In the genomic region with DNA sequence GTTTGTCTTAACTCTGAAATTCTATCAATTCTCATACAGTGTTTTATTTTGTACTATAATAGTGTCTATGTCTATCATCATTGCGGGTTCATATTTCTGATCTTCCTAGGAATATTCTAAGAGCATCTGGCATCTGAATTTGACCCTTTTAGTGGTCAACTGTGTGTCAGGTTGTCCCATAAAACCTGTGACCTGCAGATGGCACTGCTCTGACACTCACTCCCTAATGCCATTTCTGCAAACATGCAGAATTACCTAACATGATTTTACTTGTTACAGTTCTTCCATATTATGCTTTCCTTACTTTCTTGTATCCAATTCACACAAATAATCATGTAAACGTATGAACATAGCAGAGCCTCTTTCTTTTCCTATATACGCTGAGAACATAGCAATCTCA, we compare ENCODE assay signal across 18 mouse cellular contexts.
DNase-seq lines count a peak whose midpoint lies in the region; ATAC-seq and TF ChIP-seq lines count a peak whose summit lies in the region.
"Had no signal": no experiment of that assay in that cellular context is flagged by ENCODE, and none has a peak within 500 bp of the region (broad histone marks: within the 10 kb centered on the region; RNA-seq: fewer than 3 reads in every experiment).

No protein-coding gene starts in this region.

- no peak overlapping the region for H3K4me3 ChIP-seq in hindbrain, postnatal 0 days (ENCODE audit: low read length)
- H3K4me3 ChIP-seq in hindbrain, embryonic 16.5 days (ENCODE audit: low read length): no peak overlapping the region
- H3K4me3 ChIP-seq: forebrain, embryonic 15.5 days; limb, embryonic 12.5 days had no signal

- peak; percentile 48 for TF ChIP-seq CTCF in hindbrain, postnatal 0 days (IDR thresholded peaks at IDR 0.05; ENCODE audit: low read depth)

- H3K36me3 ChIP-seq in hindbrain, postnatal 0 days (ENCODE audit: insufficient read depth, low read length): peaks cover 6% of the 10 kb centered on the region; the same call in 1 of the 2 replicates
- H3K36me3 ChIP-seq in hindbrain, embryonic 16.5 days (ENCODE audit: control insufficient read depth, insufficient read depth, low read length): peaks cover 4% of the 10 kb centered on the region; the same call in 1 of the 2 replicates
- H3K36me3 ChIP-seq in splenic B cell, adult 2 months (ENCODE audit: control insufficient read depth, insufficient read depth, low read length, poor library complexity, severe bottlenecking): no peaks in the 10 kb centered on the region
- H3K36me3 ChIP-seq: limb, embryonic 12.5 days had no signal

- WGBS in hindbrain, postnatal 0 days: 89% methylated on average over 3 of the region's 3 CpGs
- 88% methylated on average over 3 of the region's 3 CpGs for WGBS in hindbrain, embryonic 16.5 days

- no peaks in the 10 kb centered on the region for H3K9me3 ChIP-seq in hindbrain, postnatal 0 days (ENCODE audit: low read length)
- H3K9me3 ChIP-seq in hindbrain, embryonic 16.5 days (ENCODE audit: control insufficient read depth, low read length): no peaks in the 10 kb centered on the region
- H3K9me3 ChIP-seq: forebrain, embryonic 15.5 days; limb, embryonic 12.5 days had no signal

- H3K9ac ChIP-seq in hindbrain, postnatal 0 days (replicated peaks; ENCODE audit: low read length): no peak overlapping the region
- no peak overlapping the region for H3K9ac ChIP-seq in hindbrain, embryonic 16.5 days (ENCODE audit: low read depth, low read length)
- H3K9ac ChIP-seq: forebrain, embryonic 15.5 days; limb, embryonic 12.5 days; liver, embryonic 14.5 days had no signal

- H3K4me1 ChIP-seq in hindbrain, postnatal 0 days (ENCODE audit: insufficient read depth, low read length): no peaks in the 10 kb centered on the region
- no peaks in the 10 kb centered on the region for H3K4me1 ChIP-seq in hindbrain, embryonic 16.5 days (ENCODE audit: control insufficient read depth, insufficient read depth, low read depth, low read length)
- H3K4me1 ChIP-seq: forebrain, embryonic 15.5 days; limb, embryonic 12.5 days had no signal

- no peak overlapping the region for H3K27ac ChIP-seq in hindbrain, postnatal 0 days
- H3K27ac ChIP-seq in hindbrain, embryonic 16.5 days (ENCODE audit: low read depth, low read length): no peak overlapping the region
- H3K27ac ChIP-seq: forebrain, embryonic 15.5 days; limb, embryonic 12.5 days; liver, embryonic 14.5 days; macrophage had no signal

- H3K27me3 ChIP-seq in hindbrain, postnatal 0 days (ENCODE audit: insufficient read depth, low read length): no peaks in the 10 kb centered on the region
- H3K27me3 ChIP-seq in hindbrain, embryonic 16.5 days (replicated peaks; ENCODE audit: control insufficient read depth, insufficient read depth, low read length): no peaks in the 10 kb centered on the region
- H3K27me3 ChIP-seq in splenic B cell, adult 2 months (ENCODE audit: control insufficient read depth, insufficient read depth, low read length, poor library complexity, severe bottlenecking): no peaks in the 10 kb centered on the region
- H3K27me3 ChIP-seq: forebrain, embryonic 15.5 days; limb, embryonic 12.5 days had no signal

- H3K4me2 ChIP-seq in hindbrain, postnatal 0 days (ENCODE audit: low read depth, low read length): no peak overlapping the region
- no peak overlapping the region for H3K4me2 ChIP-seq in hindbrain, embryonic 16.5 days (ENCODE audit: low read length)
- H3K4me2 ChIP-seq: forebrain, embryonic 15.5 days; limb, embryonic 12.5 days; midbrain, embryonic 11.5 days had no signal

- DNase-seq in hindbrain, postnatal 0 days (ENCODE audit: low spot score): peak; percentile 23
- peak; percentile 12 for DNase-seq in lung, postnatal 36 days
- no peak for DNase-seq in lung, postnatal 4 days
- DNase-seq in MN1 (ENCODE audit: low spot score): peak; percentile 23
- peak; percentile 30 for DNase-seq in splenic B cell, adult 2 months (ENCODE audit: low read depth, low spot score)
- no peak for DNase-seq in embryo, embryonic 10.5 days (ENCODE audit: low spot score)
- DNase-seq: adrenal gland, postnatal 36 days; cerebellum, adult 9-11 months; heart, adult 11 months; right cerebral cortex, adult 18-20 months; thymus, adult 2 months had no signal

- no peak for ATAC-seq in hindbrain, postnatal 0 days
- no peak for ATAC-seq in hindbrain, embryonic 16.5 days
- ATAC-seq: forebrain, embryonic 15.5 days; intestine, embryonic 16.5 days had no signal

Comparison
In these comparisons a context has a peak if more than half of its experiments do, and no peak if none do; other contexts are left out.
1. DNase-seq: peak in hindbrain, postnatal 0 days (single experiment), lung, postnatal 36 days (single experiment), MN1 (single experiment) and splenic B cell, adult 2 months (single experiment); none in lung, postnatal 4 days (0 of 2) and embryo, embryonic 10.5 days (single experiment).